Mouse (Mus musculus): ENCODE measurements around the gene Mettl7a2.

Gene Mettl7a2

DNA sequence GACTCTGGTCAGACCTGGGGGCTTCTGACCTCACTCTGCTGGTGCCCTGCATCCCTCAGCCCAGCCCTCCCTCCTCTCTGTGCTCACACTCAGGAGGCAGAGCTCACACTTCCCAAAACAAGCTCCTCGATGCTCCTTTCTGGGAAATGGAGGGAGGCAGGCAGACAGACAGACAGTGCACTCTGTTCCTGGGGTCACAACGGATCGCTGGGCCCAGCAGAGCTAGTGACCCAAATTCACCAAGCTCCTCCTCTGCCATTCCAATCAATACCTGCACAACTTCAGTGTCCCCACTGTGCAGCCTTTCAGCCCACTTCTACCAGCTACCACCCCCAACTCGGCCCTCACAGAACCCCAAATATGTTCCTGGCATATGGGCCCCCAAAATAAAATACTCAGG, 48.8 kb downstream of the Mettl7a2 start:
- DNase-seq = peak; percentile 43

DNA sequence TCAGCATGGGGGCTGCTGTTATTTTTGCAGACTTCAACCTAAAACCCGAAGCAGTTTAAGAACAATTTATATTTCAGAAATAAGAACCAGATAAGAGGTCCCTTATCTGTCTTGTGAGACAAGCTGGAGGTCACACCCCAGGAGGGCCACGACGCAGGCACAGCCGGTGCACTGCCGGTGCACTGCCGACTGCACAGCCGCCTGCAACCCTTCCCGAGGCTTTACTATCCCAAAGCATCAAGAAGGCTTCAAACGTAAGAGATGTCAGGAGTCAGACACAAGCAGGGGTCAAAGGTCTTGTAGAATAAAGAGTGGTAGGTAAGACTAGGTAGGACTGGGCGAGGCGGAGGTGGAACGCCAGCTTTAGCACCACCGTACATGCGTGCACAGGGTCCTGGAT, 49.3 kb downstream of the Mettl7a2 start:
- no peak for DNase-seq

DNA sequence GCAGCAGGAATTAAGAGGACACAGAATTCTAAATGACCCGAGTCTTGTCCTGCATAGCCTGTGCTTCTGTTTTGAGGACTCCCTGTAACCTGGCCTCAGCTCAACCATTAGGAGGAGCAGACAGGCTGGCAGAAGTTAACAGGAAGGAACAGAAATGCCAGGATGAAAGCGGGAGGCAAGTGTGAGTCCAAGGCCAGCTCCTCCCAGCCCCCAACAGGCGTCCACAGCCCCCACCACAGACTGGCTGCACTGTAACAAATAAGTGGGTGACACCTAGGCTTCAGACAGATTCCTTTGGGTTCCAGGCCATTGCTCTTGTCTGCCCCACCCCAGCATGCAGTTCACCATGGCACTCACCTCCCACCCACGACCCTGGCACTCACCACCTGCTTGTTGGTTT, 49.8 kb downstream of the Mettl7a2 start:
- DNase-seq = no peak

DNA sequence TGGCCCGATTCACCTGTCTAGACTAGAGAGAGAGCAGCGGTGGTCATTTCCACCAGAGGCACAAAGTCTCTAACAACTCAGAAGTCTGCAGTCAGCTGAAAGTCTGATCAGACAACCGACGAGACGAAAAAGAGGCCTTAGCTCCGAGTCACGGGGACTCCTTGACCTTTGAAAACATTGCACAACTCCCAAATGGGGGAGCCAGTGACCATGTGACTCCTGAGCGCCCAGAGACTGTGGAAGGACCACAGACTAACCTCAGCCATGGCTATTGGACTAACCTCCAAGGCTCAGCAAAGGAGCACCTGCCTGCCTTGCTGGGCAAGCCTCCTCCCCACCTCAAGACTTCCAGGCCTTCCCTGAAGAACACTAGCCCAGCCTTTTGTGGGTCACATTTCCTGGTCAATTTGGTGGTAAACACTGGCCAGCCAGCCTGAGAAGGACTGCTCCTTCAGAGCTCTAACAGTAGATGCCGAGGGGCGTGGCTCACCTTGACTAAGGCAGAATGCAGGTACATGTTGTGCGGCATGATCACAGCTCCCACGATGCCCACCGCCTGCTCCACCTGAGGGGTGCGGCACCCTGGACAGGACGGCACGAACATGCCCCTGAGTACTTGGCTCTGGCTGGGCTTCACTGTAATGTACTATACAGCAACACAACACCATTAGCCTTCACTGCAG, 50.5 kb downstream of the Mettl7a2 start:
- DNase-seq = peak; percentile 77

DNA sequence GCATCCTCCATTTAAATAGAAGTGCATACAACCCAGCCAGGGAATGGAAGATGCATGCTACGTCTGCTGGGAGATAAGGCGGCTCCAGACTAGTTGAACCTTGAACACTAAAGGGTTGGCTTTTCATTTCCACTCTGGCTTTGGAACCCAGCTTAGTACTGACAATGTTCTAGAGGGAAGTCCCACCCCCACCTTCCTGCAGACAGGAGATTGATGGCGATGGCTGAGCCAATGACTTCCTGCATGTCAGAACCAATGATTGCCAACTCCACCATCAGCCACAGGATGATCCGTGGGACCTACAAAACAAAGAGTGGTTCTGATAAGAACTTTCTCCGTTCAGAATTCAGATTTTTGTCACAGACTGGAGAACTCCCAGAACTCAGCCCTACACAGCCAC, 53.1 kb downstream of the Mettl7a2 start:
- no peak for DNase-seq

DNA sequence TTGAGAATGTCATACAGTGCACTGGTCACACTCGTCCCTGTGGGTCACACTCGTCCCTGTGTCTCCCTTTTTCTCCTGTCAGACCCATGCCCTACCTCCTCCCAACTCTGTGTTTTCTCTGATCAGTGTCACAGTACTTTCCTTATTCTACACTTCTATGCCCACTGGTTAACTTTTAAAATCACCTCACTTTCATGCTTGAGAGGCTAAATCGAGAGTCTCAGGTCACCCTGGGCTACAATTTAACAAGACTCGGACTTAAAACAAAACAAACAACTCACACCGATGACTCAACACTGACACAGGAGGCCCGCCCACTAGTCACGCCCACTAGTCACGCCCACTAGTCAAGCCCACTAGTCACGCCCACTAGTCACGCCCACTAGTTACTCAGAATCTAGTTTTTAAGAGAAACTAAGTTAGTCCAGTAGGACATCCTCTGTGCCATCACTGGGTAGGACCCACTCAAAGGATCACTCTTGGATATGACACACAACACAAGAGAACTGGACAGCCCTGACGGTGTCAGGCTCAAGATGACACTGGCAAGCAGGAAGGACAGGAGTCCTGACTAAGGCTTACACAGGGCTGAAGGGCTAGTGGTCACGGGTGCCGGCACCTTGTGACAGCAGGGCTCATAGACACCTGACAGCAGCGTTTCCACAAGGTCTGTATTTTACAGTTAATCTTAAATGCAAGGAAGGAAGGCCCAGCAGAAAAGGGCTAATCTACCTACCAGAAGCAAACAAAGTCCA, 58.1 kb downstream of the Mettl7a2 start:
- peak; percentile 86 for DNase-seq

Data from kidney, adult 18-20 months (tissue).